Mouse (Mus musculus) embryonic facial prominence, embryonic 11.5 days (tissue): ENCODE measurements around the gene Slco4a1. TPM values are rescaled to one million over a fixed set of nuclear protein-coding genes. Genes with fewer than 3 reads are reported as not detected.

Source experiments
- ATAC-seq: fragments of 200-750 bp; cut with Nextera tagmentation; replicated peaks from 2 replicates; pipeline ENCODE4 v1.8.0; 2017; ENCODE audit warnings: low read depth; ENCODE audit not compliant: insufficient number of reproducible peaks, low FRiP score, low TSS enrichment
- DNase-seq: peaks from one replicate; pipeline ENCODE4 v3.0.0-alpha.2; 2015; ENCODE audit warnings: low spot score
- H3K27ac ChIP-seq: fragments of 300-500 bp; sonication (generic); replicated peaks from 2 replicates; pipeline ENCODE4 v1.5.1; 2014; ENCODE audit warnings: mild to moderate bottlenecking, low read depth, low read length, control low read depth
- H3K27me3 ChIP-seq: fragments of 300-500 bp; sonication (generic); 2 replicates; pipeline ENCODE4 v1.6.1; 2014; ENCODE audit warnings: mild to moderate bottlenecking, low read length, moderate library complexity, mixed read lengths; ENCODE audit not compliant: control insufficient read depth, insufficient read depth
- H3K36me3 ChIP-seq: fragments of 300-500 bp; sonication (generic); replicated peaks from 2 replicates; pipeline ENCODE4 v1.6.1; 2014; ENCODE audit warnings: low read depth, mild to moderate bottlenecking, low read length, moderate library complexity, mixed read lengths; ENCODE audit not compliant: control insufficient read depth, insufficient read depth
- H3K4me1 ChIP-seq: fragments of 300-500 bp; sonication (generic); 2 replicates; pipeline ENCODE4 v1.6.1; 2014; ENCODE audit warnings: low read length, mixed read lengths; ENCODE audit not compliant: control insufficient read depth, insufficient read depth
- H3K4me2 ChIP-seq: fragments of 300-500 bp; sonication (generic); 2 replicates; pipeline ENCODE4 v1.6.1; 2014; ENCODE audit warnings: low read depth, mild to moderate bottlenecking, control low read depth, low read length, moderate library complexity
- H3K4me3 ChIP-seq: fragments of 300-500 bp; sonication (generic); 2 replicates; pipeline ENCODE4 v1.5.1; 2014; ENCODE audit warnings: low read depth, low read length, control low read depth
- H3K9ac ChIP-seq: fragments of 300-500 bp; sonication (generic); replicated peaks from 2 replicates; pipeline ENCODE4 v1.6.1; 2014; ENCODE audit warnings: mild to moderate bottlenecking, control low read depth, low read length
- H3K9me3 ChIP-seq: fragments of 300-500 bp; sonication (generic); replicated peaks from 2 replicates; pipeline ENCODE4 v1.6.1; 2016; ENCODE audit warnings: mild to moderate bottlenecking, low read length, inconsistent platforms, mixed read lengths; ENCODE audit not compliant: control insufficient read depth
- WGBS: fragments of 180-500 bp; shearing (Covaris S2); extraction: QIAGEN DNeasy Blood & Tissue Kit; methylation state at CpG from one replicate; pipeline ENCODE4 v1.1.7; 2014; 5-methylcytosine and 5-hydroxymethylcytosine counted together
- polyA plus RNA-seq: library from polyadenylated mRNA; unstranded; fragments of >200 nt; fragmentation: Nextera tagmentation; extraction: Ambion mirVana; gene quantifications from 2 replicates; pipeline ENCODE4 v1.2.1, GENCODE M21; 2014

Gene Slco4a1
- polyA plus RNA-seq, 1 experiment from 2014 or later = 1.7 TPM

DNA sequence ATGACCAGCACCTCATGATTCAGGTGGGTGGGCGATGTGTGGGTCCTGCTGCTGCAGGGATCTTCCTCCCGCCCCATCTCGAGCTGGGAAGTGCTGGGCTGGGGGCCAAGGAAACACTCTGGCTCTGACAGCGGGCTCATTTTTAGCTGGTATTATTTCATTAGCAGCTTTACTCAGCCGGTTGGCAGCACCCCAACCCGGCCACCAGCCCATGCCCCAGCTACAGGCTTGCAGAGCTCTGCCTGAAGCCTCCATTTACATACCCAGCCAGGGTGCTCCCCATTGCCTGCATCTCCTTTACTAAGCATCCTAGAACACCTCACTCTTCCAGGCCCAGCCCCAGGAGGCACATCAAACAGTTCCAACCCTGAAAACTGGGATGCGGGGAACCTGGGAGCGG, 29.0 kb upstream of the Slco4a1 start:
- no peak overlapping the region for H3K4me3 ChIP-seq
- no peak overlapping the region for H3K9ac ChIP-seq
- no peak overlapping the region for H3K4me2 ChIP-seq
- H3K9me3 ChIP-seq = no peaks in the 10 kb centered on the region
- ATAC-seq (no peak), DNase-seq (no peak)
- H3K27ac ChIP-seq = no peak overlapping the region
- WGBS = 51% methylated on average over 8 of the region's 8 CpGs
- no peaks in the 10 kb centered on the region for H3K36me3 ChIP-seq
- no peaks in the 10 kb centered on the region for H3K4me1 ChIP-seq
- H3K27me3 ChIP-seq = no peaks in the 10 kb centered on the region

GRCm38 (mm10) chr2:180428331-180428730, 27.7 kb upstream of the Slco4a1 start:
- Histone ChIP-seq H3K27ac (no peak overlapping the region), H3K9ac (no peak overlapping the region), H3K4me3 (no peak overlapping the region), H3K4me1 (no peaks in the 10 kb centered on the region), H3K36me3 (no peaks in the 10 kb centered on the region), H3K27me3 (no peaks in the 10 kb centered on the region), H3K9me3 (no peaks in the 10 kb centered on the region), H3K4me2 (no peak overlapping the region)
- peak; percentile 47 for DNase-seq
- 24% methylated on average over 2 of the region's 2 CpGs for WGBS
- no peak for ATAC-seq

DNA sequence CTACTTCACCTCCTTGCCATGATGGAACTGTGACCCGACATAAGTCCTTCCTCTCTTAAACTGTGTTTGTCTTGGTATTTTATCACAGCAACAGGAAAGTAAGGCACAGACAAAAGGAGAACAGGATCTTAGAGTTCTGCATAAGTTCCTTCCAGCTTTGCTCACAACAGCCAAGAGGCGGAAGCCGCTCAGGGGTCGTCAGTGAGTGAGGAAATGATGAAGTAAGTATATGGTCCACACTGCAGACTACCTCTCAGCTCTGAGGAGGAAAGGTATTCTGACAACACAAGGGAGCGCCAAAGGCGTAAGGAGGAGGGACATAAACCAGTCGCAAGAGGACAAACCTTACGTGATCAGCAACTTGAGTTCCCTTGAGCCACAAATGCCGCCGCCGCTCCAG, 25.4 kb upstream of the Slco4a1 start:
- Histone ChIP-seq H3K27ac (no peak overlapping the region), H3K27me3 (no peaks in the 10 kb centered on the region), H3K9me3 (no peaks in the 10 kb centered on the region), H3K4me3 (no peak overlapping the region), H3K9ac (no peak overlapping the region), H3K36me3 (no peaks in the 10 kb centered on the region), H3K4me1 (no peaks in the 10 kb centered on the region), H3K4me2 (no peak overlapping the region)
- DNase-seq (no peak), ATAC-seq (no peak)
- 83% methylated on average over 11 of the region's 11 CpGs for WGBS

- no peak for ATAC-seq
- Histone ChIP-seq H3K27ac (no peak overlapping the region), H3K4me1 (no peaks in the 10 kb centered on the region), H3K4me3 (no peak overlapping the region), H3K4me2 (no peak overlapping the region), H3K9ac (no peak overlapping the region), H3K9me3 (no peaks in the 10 kb centered on the region), H3K27me3 (no peaks in the 10 kb centered on the region), H3K36me3 (no peaks in the 10 kb centered on the region)
- WGBS = 20% methylated on average over 10 of the region's 10 CpGs
- DNase-seq = peak; percentile 88
Measured at GRCm38 (mm10) chr2:180432042-180432668, 23.9 kb upstream of the Slco4a1 start.

DNA sequence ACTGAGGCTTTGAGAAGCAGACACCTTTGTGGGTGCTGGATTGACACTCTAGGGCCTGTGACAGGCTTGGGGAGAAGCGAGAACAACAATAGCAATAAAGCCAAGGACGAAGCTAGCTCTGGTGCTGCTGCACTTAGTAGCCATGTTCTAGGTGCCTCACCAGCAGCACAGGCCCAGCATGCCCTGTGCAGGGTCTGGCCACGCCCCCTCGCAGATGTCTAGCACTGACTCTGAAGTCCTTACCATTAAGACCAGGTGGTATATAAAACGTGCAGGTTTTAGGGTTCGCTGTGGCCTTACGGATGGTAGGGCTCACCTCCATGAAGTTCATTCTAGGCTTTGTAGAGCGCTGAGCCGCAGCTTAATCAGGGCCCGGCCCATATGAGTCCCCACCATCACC, 23.3 kb upstream of the Slco4a1 start:
- H3K4me3 ChIP-seq = no peak overlapping the region
- 71% methylated on average over 10 of the region's 10 CpGs for whole genome bisulfite sequencing
- H3K4me1 ChIP-seq = no peaks in the 10 kb centered on the region
- H3K4me2 ChIP-seq = no peak overlapping the region
- no peaks in the 10 kb centered on the region for H3K36me3 ChIP-seq
- H3K27ac ChIP-seq = no peak overlapping the region
- H3K9me3 ChIP-seq = no peaks in the 10 kb centered on the region
- H3K9ac ChIP-seq = no peak overlapping the region
- ATAC-seq = no peak
- H3K27me3 ChIP-seq = no peaks in the 10 kb centered on the region
- no peak for DNase-seq

GRCm38 (mm10) chr2:180433350-180433749, 22.7 kb upstream of the Slco4a1 start:
- Histone ChIP-seq H3K4me3 (no peak overlapping the region), H3K9ac (no peak overlapping the region), H3K4me1 (no peaks in the 10 kb centered on the region), H3K27ac (no peak overlapping the region), H3K36me3 (no peaks in the 10 kb centered on the region), H3K27me3 (no peaks in the 10 kb centered on the region), H3K4me2 (no peak overlapping the region), H3K9me3 (no peaks in the 10 kb centered on the region)
- 74% methylated on average over 7 of the region's 7 CpGs for WGBS
- DNase-seq = no peak
- ATAC-seq = no peak

- Histone ChIP-seq H3K9me3 (no peaks in the 10 kb centered on the region), H3K27ac (no peak overlapping the region), H3K4me1 (no peaks in the 10 kb centered on the region), H3K4me2 (no peak overlapping the region), H3K36me3 (no peaks in the 10 kb centered on the region), H3K9ac (no peak overlapping the region), H3K4me3 (no peak overlapping the region), H3K27me3 (no peaks in the 10 kb centered on the region)
- ATAC-seq = no peak
- WGBS = 66% methylated on average over 4 of the region's 4 CpGs
- no peak for DNase-seq
Measured at GRCm38 (mm10) chr2:180435341-180435926, 20.6 kb upstream of the Slco4a1 start.

DNA sequence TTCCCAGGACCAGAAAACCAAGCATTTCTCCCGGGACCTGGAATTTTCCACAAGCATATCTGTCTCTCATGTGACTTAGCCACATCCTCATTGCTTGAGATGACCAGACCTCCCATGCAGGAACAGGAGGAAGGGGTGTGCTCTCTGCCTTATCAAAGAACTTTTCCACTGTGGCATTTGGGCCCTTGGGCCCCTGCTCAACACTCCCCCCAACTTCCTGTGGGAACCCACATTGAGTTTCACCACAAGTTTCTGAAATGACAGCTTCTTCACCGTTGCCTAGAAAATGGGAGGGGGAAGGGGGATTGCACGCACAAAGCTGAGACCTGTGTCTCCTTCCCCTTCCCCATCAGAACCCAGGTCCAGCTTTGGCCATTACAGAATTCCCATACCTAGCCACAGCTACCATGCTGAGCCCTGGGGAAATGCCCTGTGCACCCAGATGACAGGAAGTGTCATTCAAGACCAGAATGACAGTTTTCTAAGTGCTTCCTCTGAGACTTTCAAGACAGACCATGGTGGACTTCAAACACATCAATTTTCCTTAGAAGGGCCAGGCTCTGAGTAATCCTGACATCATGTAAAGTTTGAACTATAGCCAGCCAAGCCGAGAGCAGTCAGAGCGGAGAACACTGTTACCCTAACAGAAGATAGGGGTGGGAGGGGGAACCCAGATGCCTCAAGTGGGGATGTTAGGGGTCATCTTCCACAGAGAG, 18.7 kb upstream of the Slco4a1 start:
- Histone ChIP-seq H3K4me1 (no peaks in the 10 kb centered on the region), H3K9ac (no peak overlapping the region), H3K36me3 (no peaks in the 10 kb centered on the region), H3K27me3 (no peaks in the 10 kb centered on the region), H3K27ac (no peak overlapping the region), H3K4me2 (no peak overlapping the region), H3K4me3 (no peak overlapping the region), H3K9me3 (no peaks in the 10 kb centered on the region)
- ATAC-seq (no peak), DNase-seq (no peak)
- 74% methylated on average over 5 of the region's 5 CpGs for WGBS
